Mouse (Mus musculus) G1E (cell line): ENCODE measurements around the gene Dact3. TPM values are rescaled to one million over a fixed set of nuclear protein-coding genes. Genes with fewer than 3 reads are reported as not detected.

Experiments
- ATAC-seq: 2 replicates; pipeline ENCODE4 v1.8.0; 2016; ENCODE audit warnings: mild to moderate bottlenecking; ENCODE audit not compliant: insufficient number of reproducible peaks, poor library complexity, low FRiP score, severe bottlenecking; ENCODE audit errors: extremely low read depth
- DNase-seq: peaks from one replicate; pipeline ENCODE4 v3.0.0; 2012; ENCODE audit warnings: low spot score
- H3K27me3 ChIP-seq: 2 replicates; pipeline ENCODE4 v1.6.1; 2012; ENCODE audit warnings: mild to moderate bottlenecking, low read length, inconsistent platforms; ENCODE audit not compliant: insufficient read depth
- H3K36me3 ChIP-seq: replicated peaks from 2 replicates; pipeline ENCODE3; 2012; ENCODE audit warnings: mild to moderate bottlenecking, inconsistent platforms
- H3K4me1 ChIP-seq: 2 replicates; pipeline ENCODE4 v1.6.1; 2012; ENCODE audit warnings: low read depth, low read length, inconsistent platforms, mixed read lengths; ENCODE audit not compliant: insufficient read depth
- H3K4me3 ChIP-seq: 2 replicates; pipeline ENCODE4 v1.5.1; 2012; ENCODE audit warnings: low read depth, mild to moderate bottlenecking, inconsistent platforms, low read length, moderate library complexity, mixed read lengths
- H3K9me3 ChIP-seq: replicated peaks from 2 replicates; pipeline ENCODE4 v1.6.1; 2012; ENCODE audit warnings: inconsistent platforms
- CTCF ChIP-seq: IDR thresholded peaks from 2 replicates; pipeline ENCODE4 v1.5.1; 2012; ENCODE audit warnings: low read depth, low read length, inconsistent platforms, mixed read lengths
- GATA1 ChIP-seq: IDR thresholded peaks from 2 replicates; pipeline ENCODE4 v1.6.1; 2012; ENCODE audit warnings: borderline replicate concordance, low read length, inconsistent platforms, mixed read lengths
- GATA2 ChIP-seq: IDR thresholded peaks from 2 replicates; pipeline ENCODE4 v1.6.1; 2012; ENCODE audit warnings: low read depth, low read length, inconsistent platforms, borderline replicate concordance
- POLR2AphosphoS5 ChIP-seq: IDR thresholded peaks from 2 replicates; pipeline ENCODE4 v1.6.1; 2012; ENCODE audit warnings: low read depth, low read length, inconsistent platforms; ENCODE audit not compliant: insufficient replicate concordance
- TAL1 ChIP-seq: conservative IDR thresholded peaks from 2 replicates; pipeline ENCODE4 v1.6.1; 2012; ENCODE audit warnings: low read depth, low read length, inconsistent platforms, mixed read lengths
- polyA plus RNA-seq: library from polyadenylated mRNA; stranded (reverse); fragments of >175 nt; gene quantifications from 2 replicates; pipeline ENCODE4 v1.2.3, GENCODE M21; 2012
- total RNA-seq, 2 experiments: library from RNA; stranded (forward) in 1 of 2; stranded (reverse) in 1 of 2; fragments of 200-1000 nt in 1 of 2; fragments of >200 nt in 1 of 2; fragmentation: Nextera tagmentation in 1 of 2; gene quantifications; 2 replicates each; pipeline ENCODE4 v1.2.3; 2014 to 2017

Dact3 gene
- total RNA-seq (2014; fragmentation: Nextera tagmentation), result 0.30 TPM in 1 of 2 replicates, not detected in the other
- 0.05 and 0.12 TPM in 2 replicates for total RNA-seq (2017)
- polyA plus RNA-seq, result 0.28 and 0.30 TPM in 2 replicates

DNA sequence AGATGAGACGGTGACA lies at the start of gene Dact3:
Dact3 (plus strand) TSS at position 8 of the 16 bp plus-strand sequence.
- ATAC-seq (no peak), DNase-seq (no peak)
- no peak for TF ChIP-seq GATA2
- TF ChIP-seq CTCF, result no peak
- TF ChIP-seq TAL1, result no peak
- no peak for TF ChIP-seq POLR2AphosphoS5
- TF ChIP-seq GATA1, result no peak
- Histone ChIP-seq H3K9me3 (no peaks in the 10 kb centered on the region), H3K27me3 (peaks cover 21% of the 10 kb centered on the region), H3K4me1 (peaks cover 28% of the 10 kb centered on the region), H3K36me3 (peaks cover 12% of the 10 kb centered on the region), H3K4me3 (peak within 1 kb of the TSS; percentile 74)

GRCm38 (mm10) chr7:16825785-16826184 lies 49.3 kb upstream of the Dact3 start:
- Histone ChIP-seq H3K4me1 (peaks cover 42% of the 10 kb centered on the region), H3K27me3 (no peaks in the 10 kb centered on the region), H3K9me3 (no peaks in the 10 kb centered on the region), H3K36me3 (peaks cover 99% of the 10 kb centered on the region), H3K4me3 (peak overlapping the region; percentile 7; the same call in 1 of the 2 replicates)
- no peak for TF ChIP-seq GATA2
- no peak for TF ChIP-seq CTCF
- TF ChIP-seq GATA1, result no peak
- no peak for TF ChIP-seq POLR2AphosphoS5
- TF ChIP-seq TAL1, result no peak
- no peak for ATAC-seq
- DNase-seq, result no peak

DNA sequence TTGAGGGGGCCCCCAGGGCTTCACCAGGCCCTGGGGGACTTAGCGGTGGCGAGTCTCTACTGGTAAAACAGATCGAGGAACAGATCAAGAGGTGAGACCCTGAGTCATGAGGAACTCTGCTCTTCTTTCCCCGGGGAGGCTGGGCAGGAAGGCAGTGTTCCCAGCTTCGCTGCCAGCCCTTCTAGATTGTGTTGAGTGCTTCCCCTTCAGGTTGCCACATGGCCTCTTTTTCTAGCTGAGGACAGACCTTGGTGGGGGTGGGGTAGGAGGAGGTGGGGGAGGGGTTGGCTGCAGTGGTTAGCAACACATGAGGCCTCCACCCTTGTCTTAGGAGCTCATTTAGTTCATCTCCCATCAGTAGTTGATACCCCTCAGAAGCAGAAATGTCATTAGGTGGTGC lies 48.5 kb upstream of the Dact3 start:
- Histone ChIP-seq H3K4me3 (peak overlapping the region; percentile 7; the same call in 1 of the 2 replicates), H3K36me3 (peaks cover 99% of the 10 kb centered on the region), H3K9me3 (no peaks in the 10 kb centered on the region), H3K27me3 (no peaks in the 10 kb centered on the region), H3K4me1 (peaks cover 35% of the 10 kb centered on the region)
- no peak for TF ChIP-seq TAL1
- TF ChIP-seq GATA1, result no peak
- no peak for TF ChIP-seq GATA2
- no peak for TF ChIP-seq CTCF
- no peak for TF ChIP-seq POLR2AphosphoS5
- ATAC-seq, result no peak
- DNase-seq, result no peak

GRCm38 (mm10) chr7:16827274-16827673 lies 47.8 kb upstream of the Dact3 start:
- ATAC-seq (no peak), DNase-seq (no peak)
- H3K4me3 ChIP-seq, result no peak overlapping the region
- peaks cover 31% of the 10 kb centered on the region for H3K4me1 ChIP-seq
- H3K27me3 ChIP-seq, result no peaks in the 10 kb centered on the region
- TF ChIP-seq POLR2AphosphoS5, result no peak
- no peak for TF ChIP-seq TAL1
- no peak for TF ChIP-seq GATA1
- TF ChIP-seq GATA2, result no peak
- TF ChIP-seq CTCF, result no peak
- H3K9me3 ChIP-seq, result no peaks in the 10 kb centered on the region
- H3K36me3 ChIP-seq, result peaks cover 99% of the 10 kb centered on the region

GRCm38 (mm10) chr7:16830449-16830848 lies 44.7 kb upstream of the Dact3 start:
- Histone ChIP-seq H3K27me3 (no peaks in the 10 kb centered on the region), H3K4me3 (no peak overlapping the region), H3K4me1 (peaks cover 21% of the 10 kb centered on the region), H3K9me3 (no peaks in the 10 kb centered on the region), H3K36me3 (peaks cover 98% of the 10 kb centered on the region)
- TF ChIP-seq POLR2AphosphoS5 (no peak), GATA2 (no peak), CTCF (no peak), TAL1 (no peak), GATA1 (no peak)
- no peak for DNase-seq
- no peak for ATAC-seq

DNA sequence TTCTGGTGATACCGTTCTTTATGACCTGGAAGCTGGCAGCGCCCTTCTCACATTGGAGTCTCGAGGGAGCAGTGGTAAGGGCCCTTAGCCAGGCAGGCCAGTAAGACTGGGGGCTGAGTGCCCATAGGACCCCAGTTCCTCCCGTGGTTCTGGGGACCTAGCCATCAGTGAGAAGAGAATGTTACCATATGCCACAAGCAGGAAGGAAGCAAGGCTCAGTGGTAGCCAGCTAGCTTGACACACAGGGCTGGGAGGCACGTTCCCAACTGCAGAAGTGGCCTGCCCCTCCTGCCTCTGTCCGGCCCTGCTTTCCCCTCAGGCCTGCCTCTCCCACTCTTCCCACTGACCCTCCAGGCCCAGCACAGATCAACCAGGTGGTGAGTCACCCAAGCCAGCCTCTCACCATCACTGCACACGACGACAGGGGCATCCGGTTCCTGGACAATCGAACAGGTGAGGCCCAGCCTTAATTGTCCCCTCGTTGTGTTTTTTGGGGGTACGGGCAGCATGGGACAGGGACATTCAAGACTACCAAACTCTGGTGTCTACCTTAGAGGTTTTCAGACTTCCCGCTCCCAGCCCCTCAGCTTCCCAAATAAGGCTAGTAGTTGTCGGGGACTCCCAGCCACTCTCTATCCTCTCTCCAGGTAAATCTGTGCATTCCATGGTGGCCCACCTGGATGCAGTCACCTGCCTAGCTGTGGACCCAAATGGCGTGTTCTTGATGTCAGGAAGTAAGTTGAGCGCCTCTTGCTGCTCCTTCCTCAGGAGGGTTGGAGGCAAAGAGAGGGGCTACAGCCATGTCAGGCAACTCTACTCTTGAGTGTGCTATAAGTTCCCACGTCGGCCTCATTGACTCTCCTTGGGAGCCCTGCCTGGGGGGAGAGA lies 37.0 kb upstream of the Dact3 start:
- no peaks in the 10 kb centered on the region for H3K9me3 ChIP-seq
- ATAC-seq (no peak), DNase-seq (no peak)
- no peak for TF ChIP-seq GATA1
- TF ChIP-seq GATA2, result no peak
- no peak for TF ChIP-seq TAL1
- H3K36me3 ChIP-seq, result peaks cover 83% of the 10 kb centered on the region
- no peak overlapping the region for H3K4me3 ChIP-seq
- H3K27me3 ChIP-seq, result no peaks in the 10 kb centered on the region
- H3K4me1 ChIP-seq, result peaks cover 37% of the 10 kb centered on the region

- Histone ChIP-seq H3K9me3 (no peaks in the 10 kb centered on the region), H3K4me3 (no peak overlapping the region), H3K4me1 (peaks cover 45% of the 10 kb centered on the region), H3K27me3 (no peaks in the 10 kb centered on the region), H3K36me3 (peaks cover 75% of the 10 kb centered on the region)
- TF ChIP-seq CTCF, result no peak
- no peak for TF ChIP-seq TAL1
- TF ChIP-seq POLR2AphosphoS5, result no peak
- no peak for TF ChIP-seq GATA1
- TF ChIP-seq GATA2, result no peak
- DNase-seq (no peak), ATAC-seq (no peak)
Measured at GRCm38 (mm10) chr7:16838804-16839426, 36.2 kb upstream of the Dact3 start.
